Mouse (Mus musculus): ENCODE measurements around the gene Nectin1.

DNA sequence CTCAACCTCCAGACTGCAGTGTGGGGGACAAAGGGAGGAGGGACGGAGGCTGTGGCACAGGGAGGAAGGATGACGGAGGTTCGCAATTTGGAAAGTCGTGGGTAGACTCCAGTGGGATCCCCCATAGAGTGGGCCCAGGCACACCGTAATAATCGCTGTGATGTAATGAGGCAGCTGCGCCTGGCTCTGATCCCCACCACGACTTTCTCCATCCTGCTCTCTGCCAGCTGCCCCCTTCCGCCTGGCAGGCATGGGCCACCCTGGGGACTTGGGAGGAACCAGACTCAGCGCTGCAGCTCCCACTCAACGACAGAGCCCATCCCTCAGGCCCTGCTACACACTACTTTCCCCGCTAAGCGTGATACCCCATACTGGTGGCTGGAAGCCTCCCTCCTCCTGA lies 90.5 kb downstream of the Nectin1 start:
- TF ChIP-seq POLR2A (IDR thresholded peaks at IDR 0.05; ENCODE audit: insufficient read depth, low read length) (no peak), CTCF (IDR thresholded peaks at IDR 0.05; ENCODE audit: low read depth, low read length) (no peak)

All from ES-Bruce4 (cell line).